Comparison of ENCODE assay signal across 28 mouse cellular contexts in genomic region chr5:113765641-113766526, GRCm38 (mm10). TPM values are rescaled to one million over a fixed set of nuclear protein-coding genes. Genes with fewer than 3 reads are reported as not detected.
A peak's percentile ranks its signal among the peaks of the same experiment; 100 is the strongest.
DNase-seq lines count a peak whose midpoint lies in the region.
"Had no signal": no experiment of that assay in that cellular context is flagged by ENCODE, and none has a peak within 500 bp of the region (broad histone marks: within the 10 kb centered on the region; RNA-seq: fewer than 3 reads in every experiment).

No protein-coding gene starts in this region.

- H3K4me1 ChIP-seq in forebrain, embryonic 10.5 days: peaks cover 25% of the 10 kb centered on the region

- H3K36me3 ChIP-seq in forebrain, embryonic 10.5 days (replicated peaks): peaks cover 90% of the 10 kb centered on the region

- no peak overlapping the region for H3K4me3 ChIP-seq in forebrain, embryonic 10.5 days
- H3K4me3 ChIP-seq: embryonic facial prominence, embryonic 12.5 days; heart, embryonic 13.5 days; kidney, embryonic 15.5 days; midbrain, embryonic 10.5 days; stomach, embryonic 15.5 days had no signal

- H3K9me3 ChIP-seq in forebrain, embryonic 10.5 days: no peaks in the 10 kb centered on the region
- H3K9me3 ChIP-seq: embryonic facial prominence, embryonic 12.5 days; heart, embryonic 13.5 days; kidney, embryonic 15.5 days; midbrain, embryonic 10.5 days; stomach, embryonic 15.5 days had no signal

- WGBS in forebrain, embryonic 10.5 days: 92% methylated on average over 13 of the region's 13 CpGs

- peak; percentile 63 for DNase-seq in adrenal gland, postnatal 14 days
- no peak for DNase-seq in adrenal gland, postnatal 4 days (ENCODE audit: low spot score in 2 of 2)
- DNase-seq in layer of hippocampus, adult 18-20 months (ENCODE audit: low spot score in 2 of 2): peak; percentile 41 to 63
- no peak for DNase-seq in layer of hippocampus, adult 8-10 months (ENCODE audit: low spot score in 2 of 2)
- peak; percentile 21 for DNase-seq in MN1 (ENCODE audit: low spot score)
- peak; percentile 45 for DNase-seq in brain, adult 2 months (ENCODE audit: low read depth, low spot score)
- DNase-seq in forebrain, embryonic 10.5 days (ENCODE audit: extremely low spot score, low spot score): no peak
- DNase-seq in kidney, adult 18-20 months: no peak
- DNase-seq: cerebellum, adult 9-11 months; kidney, postnatal 4 days; left cerebral cortex, postnatal 4 days; liver; lung, adult 18-20 months; lung, postnatal 36 days; retina, postnatal 1 day; thymus, postnatal 25 days had no signal

- no peaks in the 10 kb centered on the region for H3K27me3 ChIP-seq in forebrain, embryonic 10.5 days (ENCODE audit: poor library complexity, severe bottlenecking)
- H3K27me3 ChIP-seq: embryonic facial prominence, embryonic 12.5 days; heart, embryonic 13.5 days; kidney, embryonic 15.5 days; stomach, embryonic 15.5 days had no signal

- H3K27ac ChIP-seq in forebrain, embryonic 10.5 days: no peak overlapping the region
- H3K27ac ChIP-seq: embryonic facial prominence, embryonic 12.5 days; heart, embryonic 13.5 days; hindbrain, embryonic 14.5 days; kidney, embryonic 15.5 days; midbrain, embryonic 10.5 days; stomach, embryonic 15.5 days had no signal

RNA-seq across cellular contexts. Expression of gene Sart3, which starts 6.4 kb away (rescaled TPM):
- 33.8 and 38.4 TPM in 2 replicates for total RNA-seq in adrenal gland, postnatal 14 days (2021)
- 10 to 100 TPM; 48.2 to 53.9 TPM for total RNA-seq in adrenal gland, postnatal 4 days (2021)
- 10 to 100 TPM; 48.3 to 49.3 TPM for total RNA-seq in layer of hippocampus, adult 18-20 months (2021)
- total RNA-seq in layer of hippocampus, adult 8-10 months (2022): 10 to 100 TPM; 43.7 to 57.8 (median 48.9) TPM
- polyA plus RNA-seq in forebrain, embryonic 10.5 days (2016; fragmentation: Nextera tagmentation; extraction: Ambion mirVana): 74.6 and 78.3 TPM in 2 replicates

RNA-seq across cellular contexts. Expression of gene Iscu, which starts 6.7 kb away (rescaled TPM):
- total RNA-seq in adrenal gland, postnatal 14 days (2021): 429 and 451 TPM in 2 replicates
- total RNA-seq in adrenal gland, postnatal 4 days (2021): 100 to 1,000 TPM; 417 to 454 TPM
- total RNA-seq in layer of hippocampus, adult 18-20 months (2021): 100 to 1,000 TPM; 128 to 132 TPM
- total RNA-seq in layer of hippocampus, adult 8-10 months (2022): 100 to 1,000 TPM; 117 to 135 (median 126) TPM
- polyA plus RNA-seq in forebrain, embryonic 10.5 days (2016; fragmentation: Nextera tagmentation; extraction: Ambion mirVana): 102 and 106 TPM in 2 replicates

RNA-seq across cellular contexts. Expression of gene Ficd, which starts 30.3 kb away (rescaled TPM):
- total RNA-seq in adrenal gland, postnatal 14 days (2021): 8.2 and 10.4 TPM in 2 replicates
- 10 to 100 TPM; 10.7 to 13.6 TPM for total RNA-seq in adrenal gland, postnatal 4 days (2021)
- total RNA-seq in layer of hippocampus, adult 18-20 months (2021): 10 to 100 TPM; 13.4 to 14.1 TPM
- 10 to 100 TPM; 12.0 to 13.2 (median 12.7) TPM for total RNA-seq in layer of hippocampus, adult 8-10 months (2022)
- 2.9 and 4.9 TPM in 2 replicates for polyA plus RNA-seq in forebrain, embryonic 10.5 days (2016; fragmentation: Nextera tagmentation; extraction: Ambion mirVana)

RNA-seq across cellular contexts. Expression of gene Tmem119, which starts 34.4 kb away (rescaled TPM):
- total RNA-seq in adrenal gland, postnatal 14 days (2021): 9.6 and 10.9 TPM in 2 replicates
- 10 to 100 TPM; 24.5 to 25.2 TPM for total RNA-seq in adrenal gland, postnatal 4 days (2021)
- 10 to 100 TPM; 25.9 to 29.0 TPM for total RNA-seq in layer of hippocampus, adult 18-20 months (2021)
- 10 to 100 TPM; 22.0 to 40.1 (median 31.5) TPM for total RNA-seq in layer of hippocampus, adult 8-10 months (2022)
- polyA plus RNA-seq in forebrain, embryonic 10.5 days (2016; fragmentation: Nextera tagmentation; extraction: Ambion mirVana): 28.8 and 36.2 TPM in 2 replicates
- total RNA-seq: MEL had no signal

RNA-seq across cellular contexts. Expression of gene 1700069L16Rik, which starts 41.3 kb away (rescaled TPM):
- total RNA-seq in adrenal gland, postnatal 14 days (2021): not detected in 2 replicates
- total RNA-seq in adrenal gland, postnatal 4 days (2021): not detected
- total RNA-seq in layer of hippocampus, adult 18-20 months (2021): not detected
- not detected for total RNA-seq in layer of hippocampus, adult 8-10 months (2022)
- polyA plus RNA-seq in forebrain, embryonic 10.5 days (2016; fragmentation: Nextera tagmentation; extraction: Ambion mirVana): not detected in 2 replicates
- total RNA-seq: left cerebral cortex, adult 18-20 months; left cerebral cortex, postnatal 4 days; MEL had no signal
- polyA plus RNA-seq: embryonic facial prominence, embryonic 12.5 days; forebrain, embryonic 16.5 days; gonadal fat pad, adult 2 months; heart, embryonic 13.5 days; hindbrain, embryonic 14.5 days; intestine, embryonic 14.5 days; kidney, embryonic 15.5 days; midbrain, embryonic 10.5 days; neural tube, embryonic 11.5 days; stomach, embryonic 15.5 days had no signal

Comparison
In these comparisons a context has a peak if more than half of its experiments do, and no peak if none do; other contexts are left out.
1. DNase-seq: peak in adrenal gland, postnatal 14 days (single experiment), layer of hippocampus, adult 18-20 months (2 of 2), MN1 (single experiment) and brain, adult 2 months (single experiment); none in adrenal gland, postnatal 4 days (0 of 2), layer of hippocampus, adult 8-10 months (0 of 2), forebrain, embryonic 10.5 days (single experiment) and kidney, adult 18-20 months (single experiment).